Mouse (Mus musculus) spleen, postnatal 36 days (tissue): ENCODE data around the gene Tgm7.
A peak's percentile ranks its signal among the peaks of the same experiment; 100 is the strongest.

Experiments used
- DNase-seq, 2 experiments: peaks; one replicate each; pipeline ENCODE4 v3.0.0; 2022; ENCODE audit warnings: low spot score in 2 of 2, mixed read lengths in 1 of 2

Tgm7 gene

DNA sequence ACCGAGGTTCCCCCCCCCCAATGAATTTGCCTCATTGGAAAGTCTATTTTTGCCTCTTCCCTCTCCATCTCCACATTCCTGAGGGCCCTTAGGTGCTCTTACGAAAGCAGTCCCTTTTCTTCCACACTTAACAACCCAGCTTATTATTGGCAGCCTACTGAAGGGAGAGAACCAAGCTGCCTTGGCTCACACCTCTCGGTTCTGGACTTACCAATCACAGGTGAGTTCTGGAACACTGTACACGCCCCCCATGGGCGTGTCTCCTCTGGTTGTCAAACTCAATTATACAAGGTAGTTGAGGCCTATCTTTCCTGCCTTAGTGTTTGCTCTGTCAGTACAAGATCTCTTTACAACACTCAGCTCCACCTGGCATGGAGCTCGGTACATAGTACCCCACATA is 37.7 kb downstream of the Tgm7 start:
- no peak for DNase-seq

- no peak for DNase-seq
Observed at GRCm38 (mm10) chr2:121069506-121069905, 40.1 kb downstream of the Tgm7 start.

DNA sequence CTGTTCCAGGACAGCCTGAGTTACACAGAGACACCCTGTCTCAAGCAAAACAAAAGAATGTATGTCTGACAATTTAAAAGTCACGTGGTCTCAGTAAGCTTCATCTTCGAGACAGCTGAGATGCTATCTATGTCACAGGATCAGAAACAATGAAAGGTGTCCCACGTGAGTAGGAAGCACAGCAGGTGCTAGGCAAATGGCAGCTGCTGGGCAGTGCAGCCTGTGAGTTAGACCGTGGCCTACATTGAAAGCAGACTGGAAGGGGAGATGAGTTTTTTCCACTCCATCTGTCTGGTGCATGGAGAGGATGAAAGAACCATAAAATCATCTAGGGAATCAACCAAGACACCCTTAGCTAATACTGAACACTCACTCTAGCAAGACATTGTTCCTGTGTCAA is 42.5 kb downstream of the Tgm7 start:
- DNase-seq: no peak

- no peak for DNase-seq
Observed at GRCm38 (mm10) chr2:121061315-121061714, 48.3 kb downstream of the Tgm7 start.

GRCm38 (mm10) chr2:121057997-121058396 is 51.6 kb downstream of the Tgm7 start:
- DNase-seq: no peak

GRCm38 (mm10) chr2:121055915-121056314 is 53.7 kb downstream of the Tgm7 start:
- peak; percentile 15 to 38 for DNase-seq

- DNase-seq: peak; percentile 6 to 39
Observed at GRCm38 (mm10) chr2:121054060-121054459, 55.5 kb downstream of the Tgm7 start.

- DNase-seq: no peak
Observed at GRCm38 (mm10) chr2:121052176-121052575, 57.4 kb downstream of the Tgm7 start.

DNA sequence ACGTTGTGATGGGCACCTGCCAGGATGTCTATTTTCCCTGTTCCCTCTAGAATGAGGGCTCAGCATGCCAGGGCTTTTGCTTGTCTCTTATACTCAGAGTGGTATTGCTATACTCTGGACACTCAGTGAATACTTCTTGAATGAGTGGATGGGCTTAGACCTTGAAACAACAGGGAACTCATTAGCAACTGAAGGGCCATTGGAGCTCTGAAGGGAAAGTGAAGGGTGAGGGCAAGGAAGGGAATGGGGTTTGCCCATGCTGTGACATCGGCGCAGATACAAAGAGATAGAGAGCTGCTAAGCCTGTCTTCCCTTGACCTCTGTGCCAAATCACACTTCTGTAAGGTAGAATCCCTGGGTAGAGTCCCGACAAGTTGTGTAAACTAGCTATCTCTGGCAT is 63.9 kb downstream of the Tgm7 start:
- no peak for DNase-seq
